Comparison of ENCODE assay signal across 16 mouse cellular contexts in genomic region chr16:92061586-92061985, GRCm38 (mm10). TPM values are rescaled to one million over a fixed set of nuclear protein-coding genes. Genes with fewer than 3 reads are reported as not detected.
"Had no signal": no experiment of that assay in that cellular context is flagged by ENCODE, and none has a peak within 500 bp of the region (broad histone marks: within the 10 kb centered on the region; RNA-seq: fewer than 3 reads in every experiment).

No protein-coding gene starts in this region.

- H3K4me3 ChIP-seq: left cerebral cortex, adult 2 months; limb, embryonic 10.5 days; liver, embryonic 15.5 days had no signal

- DNase-seq: lung, adult 2 months; lung, postnatal 36 days; right cerebral cortex, postnatal 14 days; thymus, postnatal 36 days had no signal

- ATAC-seq: hindbrain, embryonic 16.5 days; lung, postnatal 0 days; midbrain, embryonic 16.5 days had no signal

- H3K4me2 ChIP-seq: liver, embryonic 11.5 days; liver, embryonic 15.5 days had no signal

- H3K9me3 ChIP-seq: limb, embryonic 10.5 days; liver, embryonic 15.5 days had no signal

- H3K9ac ChIP-seq: liver, embryonic 15.5 days had no signal

- H3K27ac ChIP-seq: left cerebral cortex, adult 2 months; limb, embryonic 10.5 days; liver, embryonic 15.5 days had no signal

RNA-seq across cellular contexts. Expression of gene Gm49711, which starts 3.5 kb away (rescaled TPM):
- total RNA-seq: megakaryocyte progenitor cell, adult 5-6 weeks had no signal
- polyA plus RNA-seq: intestine, embryonic 14.5 days; large intestine, adult 2 months; liver, embryonic 15.5 days; lung, adult 2 months; stomach, embryonic 16.5 days; thymus, postnatal 0 days had no signal
